Mouse (Mus musculus): ENCODE measurements around the gene Prpsap1.

DNA sequence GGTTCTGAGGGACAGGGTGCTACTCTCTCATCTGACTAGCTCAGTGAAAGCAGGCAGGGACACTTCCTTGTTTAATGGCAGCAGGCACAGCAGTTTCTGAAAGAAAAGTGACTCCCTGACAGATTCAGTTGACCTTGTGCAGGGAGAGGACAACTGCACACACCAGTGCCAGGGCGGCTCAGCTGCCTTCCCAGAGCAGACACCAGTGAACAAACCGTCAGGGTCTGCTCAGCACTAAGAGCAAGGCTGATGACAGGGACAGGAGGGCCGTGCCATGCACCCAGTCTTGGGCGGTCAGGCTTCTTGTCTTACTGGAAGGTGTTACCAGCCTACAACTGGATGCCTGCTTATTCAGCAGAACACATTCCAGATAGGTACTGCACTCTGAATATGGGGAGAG lies 23.1 kb downstream of the Prpsap1 start:
- TF ChIP-seq CTCF (IDR thresholded peaks at IDR 0.05; ENCODE audit: low read depth): no peak
- TF ChIP-seq EP300 (IDR thresholded peaks at IDR 0.05; ENCODE audit: low read depth): no peak
